In the genomic region with DNA sequence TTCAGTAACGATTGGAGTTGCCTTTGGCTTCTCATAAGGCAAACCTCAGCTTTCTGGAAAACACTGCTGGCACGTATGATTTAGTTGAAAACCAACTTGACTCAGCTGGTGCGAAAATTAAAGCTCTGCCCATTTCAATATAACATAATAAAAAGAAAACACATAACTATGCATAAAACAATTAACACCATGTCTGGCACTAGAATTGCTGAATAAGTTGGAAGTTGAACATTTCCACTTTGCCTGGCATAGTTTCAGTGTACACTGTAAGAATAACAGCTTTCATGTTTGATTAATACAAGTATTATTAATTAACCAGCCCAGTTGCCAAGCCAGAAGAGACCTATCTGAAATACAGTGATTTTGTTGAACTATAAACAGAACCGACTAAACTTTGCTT, we compare ENCODE assay signal across 24 mouse cellular contexts. TPM values are rescaled to one million over a fixed set of nuclear protein-coding genes. Genes with fewer than 3 reads are reported as not detected.
A peak's percentile ranks its signal among the peaks of the same experiment; 100 is the strongest.
DNase-seq lines count a peak whose midpoint lies in the region; ATAC-seq and TF ChIP-seq lines count a peak whose summit lies in the region.
"Had no signal": no experiment of that assay in that cellular context is flagged by ENCODE, and none has a peak within 500 bp of the region (broad histone marks: within the 10 kb centered on the region; RNA-seq: fewer than 3 reads in every experiment).

No protein-coding gene starts in this region.

- no peak overlapping the region for H3K4me3 ChIP-seq in forebrain, embryonic 16.5 days (replicated peaks; ENCODE audit: low read length)
- no peak overlapping the region for H3K4me3 ChIP-seq in forebrain, embryonic 11.5 days (ENCODE audit: low read depth, low read length)
- H3K4me3 ChIP-seq in kidney, embryonic 16.5 days (ENCODE audit: low read length), result no peak overlapping the region
- H3K4me3 ChIP-seq: embryonic facial prominence, embryonic 10.5 days; embryonic facial prominence, embryonic 13.5 days; erythroblast, embryonic 14.5 days; gastrocnemius, adult 2 months; hindbrain, embryonic 12.5 days; hindbrain, embryonic 15.5 days had no signal

- no peak overlapping the region for H3K9ac ChIP-seq in forebrain, embryonic 16.5 days (replicated peaks; ENCODE audit: low read depth, low read length)
- no peak overlapping the region for H3K9ac ChIP-seq in forebrain, embryonic 11.5 days (ENCODE audit: low read length)
- H3K9ac ChIP-seq in kidney, embryonic 16.5 days (replicated peaks; ENCODE audit: low read length), result no peak overlapping the region
- H3K9ac ChIP-seq: embryonic facial prominence, embryonic 13.5 days; hindbrain, embryonic 12.5 days; hindbrain, embryonic 15.5 days had no signal

- no peaks in the 10 kb centered on the region for H3K4me1 ChIP-seq in forebrain, embryonic 16.5 days (replicated peaks; ENCODE audit: control insufficient read depth, insufficient read depth, low read length)
- H3K4me1 ChIP-seq in forebrain, embryonic 11.5 days (replicated peaks; ENCODE audit: control insufficient read depth, insufficient read depth, low read length), result no peaks in the 10 kb centered on the region
- H3K4me1 ChIP-seq in kidney, embryonic 16.5 days (ENCODE audit: insufficient read depth, low read length), result no peaks in the 10 kb centered on the region
- H3K4me1 ChIP-seq: embryonic facial prominence, embryonic 10.5 days; embryonic facial prominence, embryonic 13.5 days; hindbrain, embryonic 12.5 days; hindbrain, embryonic 15.5 days had no signal

- no peak for TF ChIP-seq CTCF in brain, embryonic 14.5 days (IDR thresholded peaks at IDR 0.05; ENCODE audit: borderline replicate concordance, extremely low read depth, insufficient read depth, insufficient read length)

- 51% methylated on average over 4 of the region's 4 CpGs for WGBS in forebrain, embryonic 16.5 days
- WGBS in forebrain, embryonic 11.5 days, result 91% methylated on average over 4 of the region's 4 CpGs
- 66% methylated on average over 4 of the region's 4 CpGs for WGBS in kidney, embryonic 16.5 days

- no peak overlapping the region for H3K4me2 ChIP-seq in forebrain, embryonic 16.5 days (ENCODE audit: low read length)
- H3K4me2 ChIP-seq in forebrain, embryonic 11.5 days (ENCODE audit: low read depth, low read length, severe bottlenecking), result no peak overlapping the region
- H3K4me2 ChIP-seq in kidney, embryonic 16.5 days (replicated peaks; ENCODE audit: low read depth, low read length), result no peak overlapping the region
- H3K4me2 ChIP-seq: embryonic facial prominence, embryonic 13.5 days; heart, embryonic 11.5 days; hindbrain, embryonic 12.5 days; hindbrain, embryonic 15.5 days had no signal

- no peak for TF ChIP-seq POLR2A in brain, embryonic 14.5 days (IDR thresholded peaks at IDR 0.05; ENCODE audit: borderline replicate concordance, extremely low read depth, insufficient read depth, insufficient read length, poor library complexity, severe bottlenecking)

- no peak overlapping the region for H3K27ac ChIP-seq in forebrain, embryonic 16.5 days (ENCODE audit: low read length)
- H3K27ac ChIP-seq in forebrain, embryonic 11.5 days (ENCODE audit: low read depth, low read length), result no peak overlapping the region
- no peak overlapping the region for H3K27ac ChIP-seq in kidney, embryonic 16.5 days (ENCODE audit: low read length)
- H3K27ac ChIP-seq: embryonic facial prominence, embryonic 10.5 days; gastrocnemius, adult 2 months; hindbrain, embryonic 12.5 days; hindbrain, embryonic 15.5 days had no signal

- no peaks in the 10 kb centered on the region for H3K27me3 ChIP-seq in forebrain, embryonic 16.5 days (replicated peaks; ENCODE audit: control insufficient read depth, insufficient read depth, low read length)
- H3K27me3 ChIP-seq in forebrain, embryonic 11.5 days (ENCODE audit: control insufficient read depth, insufficient read depth, low read length), result no peaks in the 10 kb centered on the region
- H3K27me3 ChIP-seq in kidney, embryonic 16.5 days (ENCODE audit: insufficient read depth, low read length), result no peaks in the 10 kb centered on the region
- H3K27me3 ChIP-seq: embryonic facial prominence, embryonic 13.5 days; hindbrain, embryonic 12.5 days; hindbrain, embryonic 15.5 days had no signal

- H3K9me3 ChIP-seq in forebrain, embryonic 16.5 days (ENCODE audit: control insufficient read depth, low read length), result no peaks in the 10 kb centered on the region
- H3K9me3 ChIP-seq in forebrain, embryonic 11.5 days (ENCODE audit: control insufficient read depth, low read length), result no peaks in the 10 kb centered on the region
- no peaks in the 10 kb centered on the region for H3K9me3 ChIP-seq in kidney, embryonic 16.5 days (ENCODE audit: low read length)
- H3K9me3 ChIP-seq: embryonic facial prominence, embryonic 10.5 days; embryonic facial prominence, embryonic 13.5 days; hindbrain, embryonic 12.5 days; hindbrain, embryonic 15.5 days had no signal

- peak; percentile 45; the same call in 1 of the 2 replicates for ATAC-seq in forebrain, embryonic 16.5 days
- no peak for ATAC-seq in forebrain, embryonic 11.5 days (replicated peaks; ENCODE audit: low FRiP score)
- no peak for ATAC-seq in kidney, embryonic 16.5 days (ENCODE audit: low FRiP score, low TSS enrichment)
- ATAC-seq: activated CD4-positive, CD25-positive, alpha-beta regulatory T cell, adult 4 months; CD4-positive, CD25-positive, alpha-beta regulatory T cell, adult 4 months; intestine, postnatal 0 days had no signal

- H3K36me3 ChIP-seq in forebrain, embryonic 16.5 days (ENCODE audit: control insufficient read depth, insufficient read depth), result no peaks in the 10 kb centered on the region
- no peaks in the 10 kb centered on the region for H3K36me3 ChIP-seq in forebrain, embryonic 11.5 days (ENCODE audit: control insufficient read depth, insufficient read depth, low read length)
- H3K36me3 ChIP-seq in kidney, embryonic 16.5 days (ENCODE audit: insufficient read depth, low read length), result no peaks in the 10 kb centered on the region
- H3K36me3 ChIP-seq: embryonic facial prominence, embryonic 10.5 days; embryonic facial prominence, embryonic 13.5 days; hindbrain, embryonic 12.5 days; hindbrain, embryonic 15.5 days had no signal

- no peak for DNase-seq in forebrain, embryonic 11.5 days (ENCODE audit: low spot score)
- peak; percentile 89 for DNase-seq in kidney, adult 9 months
- DNase-seq in brain, embryonic 14.5 days (ENCODE audit: low read depth), result peak; percentile 56
- peak; percentile 8 for DNase-seq in brain, embryonic 18.5 days (ENCODE audit: low read depth, low spot score)
- DNase-seq: adrenal gland, postnatal 10 days; adrenal gland, postnatal 36 days; cerebellum, adult 11-12 months; cerebellum, adult 8-10 months; cerebellum, postnatal 10 days; cerebellum, postnatal 36 days; embryo, embryonic 11 days; gastrocnemius, adult 2 months; gastrocnemius, postnatal 14 days had no signal

RNA-seq across cellular contexts. Expression of a gene that starts 2.6 kb away (rescaled TPM):
- polyA plus RNA-seq in forebrain, embryonic 16.5 days (2015; fragmentation: Nextera tagmentation; extraction: Ambion mirVana), result 13.1 and 17.3 TPM in 2 replicates
- polyA plus RNA-seq in forebrain, embryonic 11.5 days (2014; fragmentation: Nextera tagmentation; extraction: Ambion mirVana), result 53.9 and 55.6 TPM in 2 replicates
- 76.4 and 87.9 TPM in 2 replicates for polyA plus RNA-seq in kidney, embryonic 16.5 days (2015; fragmentation: Nextera tagmentation; extraction: Ambion mirVana)
- 20.3 and 29.4 TPM in 2 replicates for polyA plus RNA-seq in brain, embryonic 14.5 days (2012; rRNA removed)
- polyA plus RNA-seq: CD4-positive, CD25-positive, alpha-beta regulatory T cell, adult 4 months; erythroblast, embryonic 14.5 days had no signal
